Comparison of ENCODE assay signal across 11 mouse cellular contexts in the genomic region with DNA sequence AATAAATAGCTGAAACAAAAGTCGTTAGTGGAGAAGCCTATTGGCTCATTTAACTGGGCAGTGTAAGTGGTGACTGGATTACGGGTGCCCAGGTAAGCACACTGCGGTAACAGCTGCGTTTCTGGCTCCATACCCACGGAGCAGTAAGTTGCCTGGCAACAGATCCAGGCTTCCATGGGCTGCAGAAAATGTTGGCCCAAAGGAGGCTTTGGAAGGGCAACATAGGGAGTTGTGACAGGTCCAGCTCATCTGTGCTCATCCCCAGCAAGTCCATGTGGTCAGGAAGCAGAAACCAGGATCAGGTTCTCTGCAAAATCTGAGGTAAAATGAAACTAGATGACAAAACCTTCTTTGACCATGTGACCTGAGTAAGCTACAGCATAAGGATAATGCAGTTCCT.
"Had no signal": no experiment of that assay in that cellular context is flagged by ENCODE, and none has a peak within 500 bp of the region (broad histone marks: within the 10 kb centered on the region; RNA-seq: fewer than 3 reads in every experiment).

No protein-coding gene starts in this region.

- DNase-seq: kidney, postnatal 10 days; kidney, postnatal 36 days; layer of hippocampus, postnatal 36 days; liver, embryonic 13.5 days; lung, adult 2 months; lung, postnatal 14 days; lung, postnatal 4 days; midbrain, embryonic 14.5 days; thymus, adult 2 months; thymus, postnatal 14 days; thymus, postnatal 4 days had no signal
